Mouse (Mus musculus): ENCODE data around the gene Fam131a.
"Not testable (repeated sequence)": the region's sequence is repeated elsewhere in the genome, so short reads cannot be mapped to it uniquely, and the experiment has no call there.

The Fam131a gene

GRCm38 (mm10) chr16:20693111-20693701 is at the start of gene Fam131a:
TSS of gene Fam131a (plus strand) at chr16:20693241.
- DNase-seq (ENCODE audit: low spot score): peak; percentile 94

GRCm38 (mm10) chr16:20643911-20644310 is 49.1 kb upstream of the Fam131a start:
- DNase-seq (ENCODE audit: low spot score): no peak

- DNase-seq (ENCODE audit: low spot score): peak; percentile 96
Measured at GRCm38 (mm10) chr16:20651076-20651946, 41.7 kb upstream of the Fam131a start, which contains the start of gene Psmd2. TSS of gene Psmd2 (plus strand) at chr16:20651652.

- DNase-seq (ENCODE audit: low spot score): no peak
Measured at GRCm38 (mm10) chr16:20651947-20652310, 41.1 kb upstream of the Fam131a start.

- DNase-seq (ENCODE audit: low spot score): no peak
Measured at GRCm38 (mm10) chr16:20653315-20653714, 39.7 kb upstream of the Fam131a start.

- DNase-seq (ENCODE audit: low spot score): no peak
Measured at GRCm38 (mm10) chr16:20657661-20658060, 35.4 kb upstream of the Fam131a start.

GRCm38 (mm10) chr16:20668013-20668412 is 25.0 kb upstream of the Fam131a start, which contains the start of gene Eif4g1:
TSS of gene Eif4g1 (plus strand) at chr16:20668313.
- not testable (repeated sequence) for DNase-seq (ENCODE audit: low spot score)

GRCm38 (mm10) chr16:20670291-20670690 is 22.8 kb upstream of the Fam131a start:
- no peak for DNase-seq (ENCODE audit: low spot score)

- no peak for DNase-seq (ENCODE audit: low spot score)
Measured at GRCm38 (mm10) chr16:20671886-20672285, 21.2 kb upstream of the Fam131a start.

- DNase-seq (ENCODE audit: low spot score): peak; percentile 95
Measured at GRCm38 (mm10) chr16:20672500-20672902, 20.5 kb upstream of the Fam131a start.

- no peak for DNase-seq (ENCODE audit: low spot score)
Measured at GRCm38 (mm10) chr16:20672965-20673705, 19.9 kb upstream of the Fam131a start.

- DNase-seq (ENCODE audit: low spot score): no peak
Measured at GRCm38 (mm10) chr16:20673706-20674303, 19.2 kb upstream of the Fam131a start.

- no peak for DNase-seq (ENCODE audit: low spot score)
Measured at GRCm38 (mm10) chr16:20675213-20675612, 17.8 kb upstream of the Fam131a start.

- no peak for DNase-seq (ENCODE audit: low spot score)
Measured at GRCm38 (mm10) chr16:20676702-20677101, 16.3 kb upstream of the Fam131a start.

GRCm38 (mm10) chr16:20677380-20677779 is 15.7 kb upstream of the Fam131a start:
- DNase-seq (ENCODE audit: low spot score): no peak

- DNase-seq (ENCODE audit: low spot score): peak; percentile 83
Measured at GRCm38 (mm10) chr16:20677974-20678675, 14.9 kb upstream of the Fam131a start.

GRCm38 (mm10) chr16:20690774-20691173 is 2.3 kb upstream of the Fam131a start:
- no peak for DNase-seq (ENCODE audit: low spot score)

GRCm38 (mm10) chr16:20691617-20692016 is 1.4 kb upstream of the Fam131a start:
- no peak for DNase-seq (ENCODE audit: low spot score)

- DNase-seq (ENCODE audit: low spot score): no peak
Measured at GRCm38 (mm10) chr16:20692241-20692965, 638 bp upstream of the Fam131a start.

- DNase-seq (ENCODE audit: low spot score): peak; percentile 80
Measured at GRCm38 (mm10) chr16:20694781-20695180, 1.7 kb downstream of the Fam131a start.

All from layer of hippocampus, adult 11-12 months (tissue).